Mouse (Mus musculus): Measurements from ENCODE around the gene Dennd5a. TPM values are rescaled to one million over a fixed set of nuclear protein-coding genes. Genes with fewer than 3 reads are reported as not detected.

Dennd5a gene
- polyA plus RNA-seq (2011; ENCODE audit: insufficient read depth, insufficient read length, low replicate concordance, missing spikeins) = 27.2 and 54.9 TPM in 2 replicates

DNA sequence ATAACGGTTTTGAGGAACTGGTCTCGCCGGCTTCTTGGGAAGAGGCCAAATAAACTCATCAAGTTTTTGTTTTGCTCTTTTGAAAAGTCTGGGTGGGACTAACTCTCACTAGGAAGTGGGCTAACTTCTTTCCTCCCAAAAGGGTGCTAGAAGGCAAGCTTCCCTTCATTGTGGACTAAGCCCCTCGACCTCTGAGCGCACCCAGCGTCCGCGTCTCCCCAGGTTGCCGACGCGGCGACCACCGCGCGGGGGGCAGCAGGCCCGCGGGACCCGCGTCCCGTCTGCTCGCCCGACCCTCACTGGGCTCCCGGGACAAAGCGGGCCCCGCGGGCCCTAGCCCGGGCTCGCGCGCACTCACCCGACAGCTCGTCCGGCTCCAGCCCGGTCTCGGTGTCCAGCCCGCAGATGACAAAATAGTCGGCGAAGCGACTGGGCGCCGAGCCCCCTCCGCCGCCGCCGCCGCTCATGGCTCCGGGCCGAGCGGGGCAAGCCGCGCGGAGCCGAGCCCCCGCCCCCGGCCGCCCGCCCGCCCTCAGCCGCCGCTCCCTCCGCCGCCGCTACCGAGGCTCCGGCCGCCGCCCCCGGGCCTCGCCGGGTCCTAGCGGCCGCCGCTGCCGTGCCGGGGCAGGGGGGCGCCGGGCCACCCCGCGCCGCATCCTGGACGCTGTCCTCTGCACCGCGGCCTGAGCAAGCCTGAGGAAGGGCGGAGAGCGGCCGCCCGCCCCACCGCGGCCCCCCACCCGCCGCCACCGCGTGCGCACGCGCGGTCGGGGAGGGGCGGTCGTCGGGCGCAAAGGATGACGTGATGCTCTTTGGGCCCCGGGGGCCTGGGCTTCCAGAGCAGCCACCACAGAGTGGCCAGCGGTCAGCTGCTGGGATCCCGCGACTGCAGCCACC, at the start of gene Dennd5a:
Dennd5a (minus strand) TSS at position 755 of the 897 bp plus-strand sequence.
- Histone ChIP-seq H3K4me1 (ENCODE audit: control insufficient read depth, insufficient read depth, low read length) (no peaks in the 10 kb centered on the region; the same call in 1 of the 2 replicates), H3K27ac (ENCODE audit: control insufficient read depth, insufficient read depth, low read depth, low read length, poor library complexity) (peak within 1 kb of the TSS; percentile 92), H3K4me3 (replicated peaks; ENCODE audit: control insufficient read depth, low read depth, low read length) (peak within 1 kb of the TSS; percentile 76)
- TF ChIP-seq CTCF (IDR thresholded peaks at IDR 0.05; ENCODE audit: control insufficient read depth, insufficient read depth, low read length) = no peak
- TF ChIP-seq POLR2A (IDR thresholded peaks at IDR 0.05; ENCODE audit: borderline replicate concordance, control insufficient read depth, low read depth, low read length) = peak; percentile 47; the same call in 1 of the 2 replicates
- WGBS = under 1% methylated on average over 106 of the region's 107 CpGs

- TF ChIP-seq CTCF (IDR thresholded peaks at IDR 0.05; ENCODE audit: control insufficient read depth, insufficient read depth, low read length) = no peak
- TF ChIP-seq POLR2A (IDR thresholded peaks at IDR 0.05; ENCODE audit: borderline replicate concordance, control insufficient read depth, low read depth, low read length) = no peak
- 95% methylated on average over 6 of the region's 6 CpGs for WGBS
- no peak overlapping the region for H3K27ac ChIP-seq (ENCODE audit: control insufficient read depth, insufficient read depth, low read depth, low read length, poor library complexity)
- no peaks in the 10 kb centered on the region; the same call in 1 of the 2 replicates for H3K4me1 ChIP-seq (ENCODE audit: control insufficient read depth, insufficient read depth, low read length)
- H3K4me3 ChIP-seq (replicated peaks; ENCODE audit: control insufficient read depth, low read depth, low read length) = no peak overlapping the region
These were observed 48.8 kb upstream of the Dennd5a start for GRCm38 (mm10) chr7:110009084-110009483.

GRCm38 (mm10) chr7:110008513-110008912, 48.2 kb upstream of the Dennd5a start:
- 56% methylated on average over 1 of the region's 1 CpGs for WGBS
- no peak for TF ChIP-seq POLR2A (IDR thresholded peaks at IDR 0.05; ENCODE audit: borderline replicate concordance, control insufficient read depth, low read depth, low read length)
- TF ChIP-seq CTCF (IDR thresholded peaks at IDR 0.05; ENCODE audit: control insufficient read depth, insufficient read depth, low read length) = no peak
- Histone ChIP-seq H3K4me1 (ENCODE audit: control insufficient read depth, insufficient read depth, low read length) (no peaks in the 10 kb centered on the region; the same call in 1 of the 2 replicates), H3K27ac (ENCODE audit: control insufficient read depth, insufficient read depth, low read depth, low read length, poor library complexity) (no peak overlapping the region), H3K4me3 (replicated peaks; ENCODE audit: control insufficient read depth, low read depth, low read length) (no peak overlapping the region)

- peak overlapping the region; percentile 41 for H3K4me3 ChIP-seq (replicated peaks; ENCODE audit: control insufficient read depth, low read depth, low read length)
- H3K27ac ChIP-seq (ENCODE audit: control insufficient read depth, insufficient read depth, low read depth, low read length, poor library complexity) = peak overlapping the region; percentile 54; the same call in 1 of the 2 replicates
- WGBS = 55% methylated on average over 5 of the region's 5 CpGs
- no peaks in the 10 kb centered on the region; the same call in 1 of the 2 replicates for H3K4me1 ChIP-seq (ENCODE audit: control insufficient read depth, insufficient read depth, low read length)
- TF ChIP-seq CTCF (IDR thresholded peaks at IDR 0.05; ENCODE audit: control insufficient read depth, insufficient read depth, low read length) (no peak), POLR2A (IDR thresholded peaks at IDR 0.05; ENCODE audit: borderline replicate concordance, control insufficient read depth, low read depth, low read length) (no peak)
These were observed 46.4 kb upstream of the Dennd5a start for GRCm38 (mm10) chr7:110006471-110007195.

- H3K4me1 ChIP-seq (ENCODE audit: control insufficient read depth, insufficient read depth, low read length) = no peaks in the 10 kb centered on the region; the same call in 1 of the 2 replicates
- H3K4me3 ChIP-seq (replicated peaks; ENCODE audit: control insufficient read depth, low read depth, low read length) = peak overlapping the region; percentile 41
- TF ChIP-seq CTCF (IDR thresholded peaks at IDR 0.05; ENCODE audit: control insufficient read depth, insufficient read depth, low read length) (no peak), POLR2A (IDR thresholded peaks at IDR 0.05; ENCODE audit: borderline replicate concordance, control insufficient read depth, low read depth, low read length) (no peak)
- H3K27ac ChIP-seq (ENCODE audit: control insufficient read depth, insufficient read depth, low read depth, low read length, poor library complexity) = no peak overlapping the region
These were observed 45.7 kb upstream of the Dennd5a start for GRCm38 (mm10) chr7:110005976-110006375.

- H3K4me3 ChIP-seq (replicated peaks; ENCODE audit: control insufficient read depth, low read depth, low read length) = no peak overlapping the region
- no peaks in the 10 kb centered on the region; the same call in 1 of the 2 replicates for H3K4me1 ChIP-seq (ENCODE audit: control insufficient read depth, insufficient read depth, low read length)
- H3K27ac ChIP-seq (ENCODE audit: control insufficient read depth, insufficient read depth, low read depth, low read length, poor library complexity) = peak overlapping the region; percentile 64
- 58% methylated on average over 20 of the region's 20 CpGs for WGBS
- TF ChIP-seq CTCF (IDR thresholded peaks at IDR 0.05; ENCODE audit: control insufficient read depth, insufficient read depth, low read length) = no peak
These were observed 42.7 kb upstream of the Dennd5a start for GRCm38 (mm10) chr7:110002968-110003367.

- Histone ChIP-seq H3K4me3 (replicated peaks; ENCODE audit: control insufficient read depth, low read depth, low read length) (no peak overlapping the region), H3K27ac (ENCODE audit: control insufficient read depth, insufficient read depth, low read depth, low read length, poor library complexity) (peak overlapping the region; percentile 78), H3K4me1 (ENCODE audit: control insufficient read depth, insufficient read depth, low read length) (no peaks in the 10 kb centered on the region; the same call in 1 of the 2 replicates)
- TF ChIP-seq CTCF (IDR thresholded peaks at IDR 0.05; ENCODE audit: control insufficient read depth, insufficient read depth, low read length) (no peak), POLR2A (IDR thresholded peaks at IDR 0.05; ENCODE audit: borderline replicate concordance, control insufficient read depth, low read depth, low read length) (no peak)
These were observed 41.8 kb upstream of the Dennd5a start for GRCm38 (mm10) chr7:110002092-110002491.

- H3K4me1 ChIP-seq (ENCODE audit: control insufficient read depth, insufficient read depth, low read length) = no peaks in the 10 kb centered on the region; the same call in 1 of the 2 replicates
- H3K4me3 ChIP-seq (replicated peaks; ENCODE audit: control insufficient read depth, low read depth, low read length) = no peak overlapping the region
- no peak for TF ChIP-seq CTCF (IDR thresholded peaks at IDR 0.05; ENCODE audit: control insufficient read depth, insufficient read depth, low read length)
- no peak for TF ChIP-seq POLR2A (IDR thresholded peaks at IDR 0.05; ENCODE audit: borderline replicate concordance, control insufficient read depth, low read depth, low read length)
- no peak overlapping the region for H3K27ac ChIP-seq (ENCODE audit: control insufficient read depth, insufficient read depth, low read depth, low read length, poor library complexity)
- 79% methylated on average over 4 of the region's 4 CpGs for WGBS
These were observed 38.1 kb upstream of the Dennd5a start for GRCm38 (mm10) chr7:109998388-109998787.
